Mouse (Mus musculus): ENCODE data around the gene Nfia. TPM values are rescaled to one million over a fixed set of nuclear protein-coding genes. Genes with fewer than 3 reads are reported as not detected.

Nfia gene
- polyA plus RNA-seq, 1 experiment: 41.2 TPM

DNA sequence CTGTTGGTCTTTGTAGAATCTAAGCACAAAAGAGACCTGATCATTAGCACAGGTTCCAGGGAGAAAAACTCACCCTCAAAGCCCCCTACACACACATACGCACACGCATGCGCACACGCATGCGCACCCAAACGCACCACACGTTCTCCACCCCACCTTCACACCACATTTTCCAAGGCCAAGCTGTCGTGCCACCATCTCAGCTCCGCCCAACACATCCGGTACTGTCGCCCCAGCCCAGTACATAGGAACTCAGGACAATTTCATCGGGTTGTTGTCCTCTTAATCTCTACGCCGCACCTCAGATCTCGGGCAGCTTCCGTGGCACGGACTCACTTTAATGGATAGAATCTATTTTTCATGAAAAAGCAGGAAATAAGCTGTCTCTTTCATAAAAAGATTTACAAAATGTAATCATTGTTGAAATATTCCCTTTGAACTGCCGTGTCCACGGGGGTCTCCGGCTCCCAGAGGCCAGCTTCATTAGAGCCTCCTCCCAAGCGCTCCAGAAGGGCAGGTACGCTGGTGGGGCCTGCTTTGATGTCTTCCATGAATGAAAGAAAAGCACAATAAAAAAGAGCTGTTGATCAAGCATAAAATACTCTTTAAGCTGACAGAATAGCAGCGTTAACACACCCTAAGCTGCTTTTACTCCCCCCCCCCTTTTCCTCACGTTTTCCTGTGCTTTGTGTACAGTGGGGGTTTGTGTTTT lies 330.2 kb downstream of the Nfia start:
- WGBS: 76% methylated on average over 24 of the region's 24 CpGs
- Histone ChIP-seq H3K27me3 (ENCODE audit: control insufficient read depth, insufficient read depth, low read length) (no peaks in the 10 kb centered on the region), H3K4me3 (replicated peaks; ENCODE audit: insufficient read depth, low read depth, low read length) (no peak overlapping the region), H3K27ac (ENCODE audit: insufficient read depth, low read length) (no peak overlapping the region), H3K4me1 (ENCODE audit: control insufficient read depth, insufficient read depth, low read length) (peaks cover 15% of the 10 kb centered on the region)
- no peak for DNase-seq
- TF ChIP-seq CTCF (IDR thresholded peaks at IDR 0.05; ENCODE audit: borderline replicate concordance, insufficient read depth, low read depth, low read length) (no peak), POLR2A (IDR thresholded peaks at IDR 0.05; ENCODE audit: borderline replicate concordance, insufficient read depth, low read length) (no peak)

DNA sequence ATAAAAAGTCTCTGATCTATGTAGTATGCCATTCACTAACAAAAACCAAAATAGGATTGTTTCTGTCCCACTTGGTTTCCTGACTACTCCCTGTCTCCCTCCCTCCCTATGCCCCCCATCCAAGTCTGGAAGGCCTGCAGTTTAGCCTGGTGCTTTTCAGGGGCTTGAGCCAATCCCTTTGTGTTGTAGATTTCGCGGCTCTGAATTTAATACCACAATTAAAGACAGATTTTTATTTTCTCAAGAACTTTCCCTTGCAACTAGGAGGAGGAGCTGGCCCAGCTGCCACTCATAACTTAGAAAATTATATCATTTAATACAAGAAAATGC lies 330.8 kb downstream of the Nfia start:
- no peak overlapping the region for H3K4me3 ChIP-seq (replicated peaks; ENCODE audit: insufficient read depth, low read depth, low read length)
- H3K27ac ChIP-seq (ENCODE audit: insufficient read depth, low read length): no peak overlapping the region
- peaks cover 15% of the 10 kb centered on the region for H3K4me1 ChIP-seq (ENCODE audit: control insufficient read depth, insufficient read depth, low read length)
- H3K27me3 ChIP-seq (ENCODE audit: control insufficient read depth, insufficient read depth, low read length): no peaks in the 10 kb centered on the region
- DNase-seq: no peak
- WGBS: 50% methylated on average over 2 of the region's 2 CpGs
- TF ChIP-seq POLR2A (IDR thresholded peaks at IDR 0.05; ENCODE audit: borderline replicate concordance, insufficient read depth, low read length) (no peak), CTCF (IDR thresholded peaks at IDR 0.05; ENCODE audit: borderline replicate concordance, insufficient read depth, low read depth, low read length) (no peak)

DNA sequence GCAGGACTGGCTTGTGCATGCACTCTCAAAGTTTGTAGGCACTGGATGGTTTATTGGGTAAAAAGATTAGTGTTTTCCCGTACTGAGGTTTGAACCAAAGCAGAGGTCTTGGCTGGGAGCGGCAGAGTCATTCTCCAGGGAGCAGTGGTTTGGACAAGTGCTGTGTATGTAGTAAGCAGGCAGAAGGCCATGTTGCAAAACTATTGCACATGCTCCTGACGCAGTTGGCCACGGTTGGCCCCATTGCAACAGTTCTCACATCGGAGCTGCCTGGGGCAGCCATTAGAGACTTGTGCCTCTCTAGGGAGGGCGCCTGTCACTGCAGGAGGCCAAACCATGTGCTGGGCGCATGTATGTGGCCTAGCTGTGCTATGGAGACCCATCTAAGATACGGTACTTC lies 331.6 kb downstream of the Nfia start:
- no peak overlapping the region for H3K4me3 ChIP-seq (replicated peaks; ENCODE audit: insufficient read depth, low read depth, low read length)
- WGBS: 83% methylated on average over 8 of the region's 8 CpGs
- no peaks in the 10 kb centered on the region for H3K27me3 ChIP-seq (ENCODE audit: control insufficient read depth, insufficient read depth, low read length)
- no peak for DNase-seq
- H3K4me1 ChIP-seq (ENCODE audit: control insufficient read depth, insufficient read depth, low read length): peaks cover 15% of the 10 kb centered on the region
- H3K27ac ChIP-seq (ENCODE audit: insufficient read depth, low read length): no peak overlapping the region
- TF ChIP-seq POLR2A (IDR thresholded peaks at IDR 0.05; ENCODE audit: borderline replicate concordance, insufficient read depth, low read length) (no peak), CTCF (IDR thresholded peaks at IDR 0.05; ENCODE audit: borderline replicate concordance, insufficient read depth, low read depth, low read length) (no peak)

DNA sequence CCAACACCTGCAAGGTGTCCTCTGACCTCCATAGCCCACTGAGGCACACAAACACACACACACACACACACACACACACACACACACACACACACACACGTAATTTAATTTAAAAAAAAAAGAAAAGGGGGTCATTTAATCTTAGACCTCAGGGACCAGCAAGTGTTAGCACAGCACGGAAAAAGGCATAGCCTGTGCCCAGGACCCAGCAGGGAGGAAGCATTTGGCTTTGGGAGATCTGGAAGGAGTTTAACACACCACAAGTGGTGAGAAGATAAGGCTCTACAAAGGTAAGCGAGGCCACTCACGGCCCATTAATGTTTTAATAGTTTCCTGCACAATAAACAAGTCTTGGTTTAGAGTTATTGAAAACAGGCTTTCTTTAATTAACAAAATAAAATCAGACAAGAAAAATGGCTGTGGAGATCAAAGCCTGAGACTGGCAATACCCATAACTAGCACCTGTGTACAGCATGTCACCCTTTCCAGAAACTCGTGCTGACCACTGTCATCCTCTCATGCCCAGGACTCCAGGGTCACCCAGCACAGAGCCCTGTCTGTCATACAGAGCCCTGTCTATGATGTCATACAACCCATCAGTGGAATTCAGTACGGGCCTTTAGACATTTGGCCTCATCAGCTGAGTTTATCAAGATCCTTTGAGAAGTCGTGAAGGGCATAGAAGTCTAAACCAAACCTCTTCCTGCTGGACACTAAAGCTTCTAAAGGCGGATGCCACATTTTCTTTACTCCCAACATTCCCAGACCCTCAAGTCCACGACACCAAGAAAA lies 332.6 kb downstream of the Nfia start:
- TF ChIP-seq POLR2A (IDR thresholded peaks at IDR 0.05; ENCODE audit: borderline replicate concordance, insufficient read depth, low read length) (no peak), CTCF (IDR thresholded peaks at IDR 0.05; ENCODE audit: borderline replicate concordance, insufficient read depth, low read depth, low read length) (no peak)
- WGBS: 45% methylated on average over 9 of the region's 9 CpGs

DNA sequence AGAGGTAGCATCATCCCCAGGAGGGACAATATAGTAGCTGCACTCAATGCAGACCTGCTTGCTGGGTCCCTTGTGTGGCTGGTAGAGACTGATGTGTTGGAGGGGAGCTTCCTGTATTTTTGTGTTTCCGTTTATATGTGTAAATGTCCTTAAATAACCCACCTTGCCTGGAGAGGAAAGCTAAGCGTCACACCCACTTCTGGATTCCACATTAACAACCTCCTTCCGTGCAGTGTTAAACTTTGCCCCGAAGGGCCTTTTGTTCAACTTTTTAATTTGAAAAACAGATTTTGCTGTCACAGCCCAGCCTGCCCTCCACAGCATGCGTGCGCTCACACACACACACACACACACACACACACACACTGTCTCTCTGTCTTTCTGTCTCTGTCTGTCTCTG lies 333.4 kb downstream of the Nfia start:
- TF ChIP-seq CTCF (IDR thresholded peaks at IDR 0.05; ENCODE audit: borderline replicate concordance, insufficient read depth, low read depth, low read length) (no peak), POLR2A (IDR thresholded peaks at IDR 0.05; ENCODE audit: borderline replicate concordance, insufficient read depth, low read length) (no peak)
- Histone ChIP-seq H3K27me3 (ENCODE audit: control insufficient read depth, insufficient read depth, low read length) (no peaks in the 10 kb centered on the region), H3K27ac (ENCODE audit: insufficient read depth, low read length) (no peak overlapping the region), H3K4me1 (ENCODE audit: control insufficient read depth, insufficient read depth, low read length) (peaks cover 15% of the 10 kb centered on the region), H3K4me3 (replicated peaks; ENCODE audit: insufficient read depth, low read depth, low read length) (no peak overlapping the region)
- 80% methylated on average over 6 of the region's 6 CpGs for WGBS
- no peak for DNase-seq

More for the DNA sequence above, 332.6 kb downstream of the Nfia start:
- no peak overlapping the region for H3K27ac ChIP-seq (ENCODE audit: insufficient read depth, low read length)
- peaks cover 15% of the 10 kb centered on the region for H3K4me1 ChIP-seq (ENCODE audit: control insufficient read depth, insufficient read depth, low read length)
- H3K27me3 ChIP-seq (ENCODE audit: control insufficient read depth, insufficient read depth, low read length): no peaks in the 10 kb centered on the region
- no peak overlapping the region for H3K4me3 ChIP-seq (replicated peaks; ENCODE audit: insufficient read depth, low read depth, low read length)
- peak; percentile 40 to 49 for DNase-seq

DNA sequence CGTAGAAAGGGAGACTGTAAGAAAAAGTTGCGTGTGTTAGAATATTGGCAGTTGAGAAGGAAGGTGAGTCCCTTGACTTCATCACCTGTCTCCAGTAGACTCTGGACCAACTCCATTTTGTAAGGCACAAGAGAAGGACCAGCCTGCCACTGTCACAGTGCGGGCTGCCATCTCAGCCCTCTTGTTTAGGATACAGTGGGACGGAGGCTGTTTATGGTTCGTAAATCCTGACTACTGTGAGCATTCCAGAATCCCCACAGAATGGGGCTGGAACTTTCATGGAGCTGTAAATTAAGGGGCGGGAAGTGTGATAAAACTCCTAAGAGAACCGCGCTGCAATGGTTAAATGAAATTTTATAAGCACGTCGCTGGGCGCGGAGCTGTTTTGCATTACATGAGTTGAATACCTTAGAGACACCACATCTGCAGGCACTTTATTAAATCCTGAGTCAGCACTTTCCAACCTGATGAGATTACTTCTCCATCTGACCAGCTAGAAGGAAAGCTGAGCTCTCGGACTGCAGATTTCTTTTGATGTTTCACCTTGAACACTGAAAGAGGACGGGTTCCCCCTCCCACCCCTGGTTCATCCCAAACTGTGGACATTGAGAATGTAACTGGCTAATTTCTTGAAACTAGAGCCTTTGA lies 334.0 kb downstream of the Nfia start:
- TF ChIP-seq CTCF (IDR thresholded peaks at IDR 0.05; ENCODE audit: borderline replicate concordance, insufficient read depth, low read depth, low read length) (no peak), POLR2A (IDR thresholded peaks at IDR 0.05; ENCODE audit: borderline replicate concordance, insufficient read depth, low read length) (no peak)
- no peak for DNase-seq
- H3K27me3 ChIP-seq (ENCODE audit: control insufficient read depth, insufficient read depth, low read length): no peaks in the 10 kb centered on the region
- H3K27ac ChIP-seq (ENCODE audit: insufficient read depth, low read length): no peak overlapping the region
- WGBS: 81% methylated on average over 14 of the region's 14 CpGs
- peaks cover 13% of the 10 kb centered on the region for H3K4me1 ChIP-seq (ENCODE audit: control insufficient read depth, insufficient read depth, low read length)
- no peak overlapping the region for H3K4me3 ChIP-seq (replicated peaks; ENCODE audit: insufficient read depth, low read depth, low read length)

DNA sequence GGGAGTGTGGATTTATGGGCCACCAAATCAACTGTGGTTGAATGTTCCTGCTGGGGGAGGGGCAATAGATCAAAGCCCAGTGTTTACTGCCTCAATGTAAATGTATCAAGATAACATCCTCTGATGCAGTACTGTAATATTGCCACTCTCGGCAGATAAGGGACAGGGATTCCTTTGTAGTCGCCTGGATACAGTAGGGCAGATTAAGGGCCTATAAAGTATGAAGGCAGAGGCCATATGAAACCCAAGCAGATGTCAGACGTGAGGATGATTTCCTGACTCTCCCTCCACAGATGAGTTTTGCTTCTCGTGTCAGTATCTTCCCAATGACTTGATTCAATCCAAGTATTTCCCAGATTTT lies 334.5 kb downstream of the Nfia start:
- H3K27me3 ChIP-seq (ENCODE audit: control insufficient read depth, insufficient read depth, low read length): no peaks in the 10 kb centered on the region
- H3K27ac ChIP-seq (ENCODE audit: insufficient read depth, low read length): no peak overlapping the region
- 78% methylated on average over 4 of the region's 4 CpGs for WGBS
- H3K4me3 ChIP-seq (replicated peaks; ENCODE audit: insufficient read depth, low read depth, low read length): no peak overlapping the region
- peaks cover 10% of the 10 kb centered on the region for H3K4me1 ChIP-seq (ENCODE audit: control insufficient read depth, insufficient read depth, low read length)
- TF ChIP-seq POLR2A (IDR thresholded peaks at IDR 0.05; ENCODE audit: borderline replicate concordance, insufficient read depth, low read length) (no peak), CTCF (IDR thresholded peaks at IDR 0.05; ENCODE audit: borderline replicate concordance, insufficient read depth, low read depth, low read length) (no peak)
- no peak for DNase-seq
